Mouse (Mus musculus): ENCODE measurements around the gene Ell.
A peak's percentile ranks its signal among the peaks of the same experiment; 100 is the strongest.

Gene Ell

DNA sequence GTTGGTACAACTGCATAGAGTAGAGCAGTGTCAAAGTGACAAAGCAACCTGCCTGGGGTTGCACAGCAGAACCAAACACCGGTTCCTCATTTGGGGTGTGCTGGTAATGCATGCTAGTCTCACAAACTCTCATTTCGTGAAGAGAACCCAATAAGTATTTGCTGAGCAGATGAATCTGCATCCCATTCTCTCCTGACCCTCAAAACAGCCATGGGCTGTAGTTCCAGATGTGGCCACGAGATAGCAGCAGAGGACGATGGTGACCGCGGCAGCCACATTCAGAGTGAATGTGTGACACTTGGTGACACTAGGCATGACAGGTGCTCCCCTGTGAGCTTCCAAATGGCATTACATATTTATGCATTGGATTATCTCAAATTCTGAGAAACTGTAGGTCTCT lies 72.6 kb downstream of the Ell start:
- peak; percentile 86 for DNase-seq (ENCODE audit: low read depth, low spot score)

DNA sequence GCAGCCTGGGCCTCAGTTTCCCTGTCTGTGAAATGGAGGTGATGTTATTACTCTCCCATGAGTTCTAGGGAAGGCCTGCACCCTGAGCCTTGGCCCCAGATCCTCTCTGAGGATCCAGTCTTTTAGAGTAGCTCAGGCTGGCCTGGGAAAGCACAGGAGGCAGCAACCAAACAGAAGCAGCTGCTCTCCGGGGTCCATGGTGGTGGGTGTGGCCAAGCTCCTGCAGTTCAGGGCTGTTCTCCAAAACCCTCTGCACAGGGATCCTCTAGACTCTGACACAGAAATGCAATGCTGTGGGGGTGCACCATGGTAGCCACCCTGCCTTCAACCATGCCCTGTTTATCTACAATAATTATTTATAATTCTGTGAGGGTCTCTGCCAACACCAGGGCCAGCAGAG lies 74.5 kb downstream of the Ell start:
- no peak for DNase-seq (ENCODE audit: low read depth, low spot score)

DNA sequence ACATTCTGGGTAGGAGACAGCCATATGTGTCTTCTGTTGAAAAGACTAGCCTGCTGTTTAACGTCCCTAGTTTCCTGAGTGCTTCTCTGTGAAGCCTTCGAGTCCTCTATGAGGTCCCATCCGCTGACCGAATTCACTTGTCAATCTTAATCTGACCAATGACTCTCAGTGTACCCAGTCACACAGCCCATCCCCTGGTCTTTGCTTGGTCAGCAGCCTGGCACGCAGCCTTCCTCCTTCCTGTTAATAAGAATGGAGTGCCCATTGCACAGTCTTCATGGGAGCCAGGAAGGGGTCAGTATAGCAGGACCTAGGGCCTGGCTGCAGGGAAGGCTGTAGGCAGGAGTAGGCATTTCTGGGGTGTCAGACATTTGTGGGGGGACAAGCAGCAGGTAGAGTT lies 75.2 kb downstream of the Ell start:
- DNase-seq (ENCODE audit: low read depth, low spot score), result no peak

DNA sequence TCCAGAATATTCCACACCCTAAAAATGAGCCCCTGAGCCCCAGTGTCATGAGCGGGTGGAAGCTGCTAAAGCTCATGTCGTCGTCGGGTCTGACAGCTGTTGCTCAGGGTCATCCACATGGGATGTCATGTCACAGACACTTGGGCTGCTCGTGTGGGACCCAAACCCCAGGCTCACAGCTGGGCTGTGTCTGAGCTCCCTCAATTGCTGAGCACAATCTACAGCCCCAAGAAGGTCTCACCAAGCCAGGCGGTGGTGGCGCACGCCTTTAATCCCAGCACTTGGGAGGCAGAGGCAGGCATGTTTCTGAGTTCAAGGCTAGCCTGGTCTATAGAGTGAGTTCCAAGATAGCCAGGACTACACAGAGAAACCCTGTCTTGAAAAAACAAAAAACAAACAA lies 76.0 kb downstream of the Ell start:
- DNase-seq (ENCODE audit: low read depth, low spot score), result no peak

DNA sequence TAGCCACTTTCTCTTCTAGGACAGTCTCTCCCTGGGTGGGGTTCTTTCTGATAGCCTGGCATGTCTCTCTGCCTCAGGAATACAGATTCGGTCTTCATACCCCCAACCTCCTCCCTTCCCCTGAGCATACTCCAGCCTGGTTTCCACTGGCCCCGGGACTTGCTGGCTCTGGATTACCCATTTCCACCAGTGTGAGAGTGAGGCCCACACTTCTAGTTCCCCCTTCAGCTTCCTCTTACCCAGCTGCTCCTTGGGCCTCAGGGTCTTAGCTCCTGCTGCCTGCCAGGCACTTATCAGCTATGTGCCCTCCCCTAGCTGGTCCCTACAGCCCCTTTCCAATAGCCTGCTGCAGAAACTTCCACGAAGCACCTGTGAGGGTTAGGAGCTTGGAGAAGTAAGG lies 76.6 kb downstream of the Ell start, which contains the start of gene Lrrc25:
Gene Lrrc25, plus strand, starts transcription at position 262 of the 400 bp plus-strand sequence.
- no peak for DNase-seq (ENCODE audit: low read depth, low spot score)

DNA sequence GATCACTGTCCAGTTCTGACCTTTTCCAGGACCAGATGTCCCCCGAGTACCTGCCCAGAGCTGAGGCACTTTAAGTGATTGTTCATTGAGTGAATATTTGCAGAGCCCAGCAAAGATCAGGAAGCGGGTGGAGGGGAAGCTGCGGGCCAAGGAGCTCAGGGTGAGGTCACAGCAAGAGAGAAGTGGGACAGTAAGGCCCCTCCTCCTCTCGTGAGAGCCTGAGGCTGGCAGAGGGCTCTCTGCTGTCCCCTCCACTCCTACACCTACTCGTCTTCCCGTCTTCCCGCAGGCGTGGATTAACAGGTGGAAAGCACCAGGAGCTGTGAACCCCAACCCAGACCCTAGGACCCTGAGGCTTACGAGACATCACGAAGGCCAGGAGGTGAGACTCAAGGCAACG lies 77.4 kb downstream of the Ell start:
- DNase-seq (ENCODE audit: low read depth, low spot score), result no peak

DNA sequence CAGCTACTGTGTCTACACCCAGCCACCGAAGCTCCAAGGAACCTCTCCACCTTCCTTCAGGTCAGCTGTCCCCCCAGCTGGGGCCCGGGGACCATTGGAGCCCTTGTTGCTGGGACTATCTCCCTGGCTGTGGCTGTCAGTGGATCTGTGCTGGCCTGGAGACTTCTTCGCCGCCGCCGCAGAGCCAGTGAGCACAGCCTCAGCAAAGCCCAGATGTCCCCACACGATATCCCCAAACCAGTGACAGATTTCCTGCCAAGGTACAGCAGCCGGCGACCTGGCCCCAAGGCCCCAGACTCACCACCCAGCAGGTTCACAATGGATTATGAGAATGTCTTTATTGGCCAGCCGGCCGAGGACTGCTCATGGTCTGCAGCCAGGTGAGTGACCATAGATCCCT lies 78.7 kb downstream of the Ell start:
- no peak for DNase-seq (ENCODE audit: low read depth, low spot score)

DNA sequence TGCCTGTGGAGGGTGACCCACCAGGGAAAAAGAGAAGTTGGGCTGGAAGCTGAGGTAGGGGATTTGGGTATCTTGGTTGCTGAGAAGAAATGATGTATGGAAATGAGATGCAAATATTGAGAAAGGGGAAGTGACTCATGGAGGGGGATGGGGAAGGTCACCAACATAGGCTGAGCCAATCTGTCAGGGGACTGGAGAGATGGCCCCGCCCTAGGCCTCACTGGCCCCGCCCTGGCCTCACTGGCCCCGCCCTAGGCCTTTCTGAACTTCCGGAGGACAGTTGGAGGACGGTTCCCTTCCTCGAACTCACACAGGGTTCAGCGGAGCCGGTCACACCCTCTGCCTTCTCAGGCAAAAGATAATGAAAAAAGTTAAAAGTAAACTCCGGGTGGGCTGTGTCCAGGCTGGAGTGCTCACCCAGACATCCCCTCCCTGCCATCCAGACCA lies 79.7 kb downstream of the Ell start:
- no peak for DNase-seq (ENCODE audit: low read depth, low spot score)

DNA sequence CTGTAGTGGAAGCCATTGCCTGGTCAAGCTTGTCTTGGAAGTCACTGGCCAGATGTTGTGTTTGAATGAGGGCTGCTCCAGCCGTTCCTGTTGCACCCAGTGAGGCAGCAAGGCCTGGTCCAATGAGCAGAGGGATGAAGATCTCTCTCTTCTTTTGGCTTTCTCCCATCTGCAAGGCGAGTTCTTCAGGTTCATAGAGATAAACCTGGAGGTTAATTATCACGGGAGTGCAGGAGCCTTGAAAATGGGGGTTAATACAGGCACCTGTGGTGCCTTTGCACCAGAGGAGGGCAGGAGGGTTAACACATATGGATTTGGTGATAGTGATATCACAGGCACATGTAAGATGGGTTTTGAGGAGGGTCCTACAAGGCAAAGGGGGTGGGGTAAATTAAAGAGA lies 83.0 kb downstream of the Ell start:
- DNase-seq (ENCODE audit: low read depth, low spot score), result no peak

DNA sequence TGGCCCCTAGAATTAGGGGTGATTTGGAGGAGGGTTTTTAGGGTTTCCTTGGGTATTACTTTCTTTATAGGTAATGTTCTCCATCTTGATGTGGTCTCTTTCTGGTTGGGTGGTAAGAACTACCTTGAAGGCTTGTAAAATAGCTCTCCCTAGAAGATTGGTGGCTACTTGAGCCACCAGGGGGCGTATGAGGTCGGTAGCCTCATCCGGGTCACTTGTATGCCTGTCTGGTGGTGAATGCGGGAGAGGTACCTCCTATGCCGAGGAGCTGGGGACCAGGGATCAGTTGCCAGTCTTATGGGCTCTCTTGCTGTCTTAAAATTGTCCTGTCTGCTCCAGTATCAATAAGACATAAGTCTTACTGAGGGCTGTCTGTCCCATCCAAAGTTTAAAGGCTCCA lies 85.8 kb downstream of the Ell start:
- no peak for DNase-seq (ENCODE audit: low read depth, low spot score)

DNA sequence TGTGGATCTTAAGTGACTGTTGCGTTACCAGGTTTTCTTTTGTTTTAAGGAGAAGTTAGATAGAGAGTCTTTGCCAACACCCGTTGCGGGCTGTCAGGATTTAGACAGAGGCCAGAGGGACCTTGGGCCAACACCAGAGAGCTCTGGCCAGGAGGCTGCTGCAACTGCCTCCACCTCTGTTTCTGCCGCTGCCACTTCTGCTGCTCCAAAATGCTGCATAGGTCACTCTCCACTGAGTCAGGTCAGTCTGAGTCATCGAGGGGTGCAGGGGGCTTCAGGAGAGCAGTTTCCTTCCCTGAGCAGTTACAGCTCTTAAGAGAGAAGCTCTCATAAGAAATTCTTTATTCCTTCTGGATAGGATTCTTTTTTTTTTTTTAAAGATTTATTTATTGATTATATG lies 87.8 kb downstream of the Ell start:
- DNase-seq (ENCODE audit: low read depth, low spot score), result no peak

DNA sequence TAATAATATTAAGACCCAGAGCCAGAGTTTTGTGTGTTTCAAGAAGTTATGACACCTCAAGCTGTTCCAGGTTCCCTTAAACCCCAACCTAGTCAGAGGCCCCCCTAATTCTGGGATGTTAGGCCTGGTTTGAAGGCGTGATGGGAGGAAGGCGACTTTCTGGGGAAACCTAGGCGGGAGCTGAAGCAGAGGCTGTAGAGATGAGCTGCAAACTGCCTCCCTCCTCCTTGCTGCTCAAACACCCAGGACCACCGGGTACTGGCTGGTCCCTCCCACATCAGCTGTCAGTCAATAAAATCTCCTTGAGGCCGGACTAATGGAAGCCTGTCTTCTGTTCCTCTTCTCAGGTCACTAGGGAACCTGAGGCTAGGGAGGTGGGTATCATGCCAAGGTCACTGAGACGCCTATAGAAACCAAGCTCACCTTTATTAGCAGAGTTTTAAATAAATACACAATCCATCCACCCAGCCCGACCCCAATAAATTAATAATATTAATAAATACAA lies 89.8 kb downstream of the Ell start:
- no peak for DNase-seq (ENCODE audit: low read depth, low spot score)

DNA sequence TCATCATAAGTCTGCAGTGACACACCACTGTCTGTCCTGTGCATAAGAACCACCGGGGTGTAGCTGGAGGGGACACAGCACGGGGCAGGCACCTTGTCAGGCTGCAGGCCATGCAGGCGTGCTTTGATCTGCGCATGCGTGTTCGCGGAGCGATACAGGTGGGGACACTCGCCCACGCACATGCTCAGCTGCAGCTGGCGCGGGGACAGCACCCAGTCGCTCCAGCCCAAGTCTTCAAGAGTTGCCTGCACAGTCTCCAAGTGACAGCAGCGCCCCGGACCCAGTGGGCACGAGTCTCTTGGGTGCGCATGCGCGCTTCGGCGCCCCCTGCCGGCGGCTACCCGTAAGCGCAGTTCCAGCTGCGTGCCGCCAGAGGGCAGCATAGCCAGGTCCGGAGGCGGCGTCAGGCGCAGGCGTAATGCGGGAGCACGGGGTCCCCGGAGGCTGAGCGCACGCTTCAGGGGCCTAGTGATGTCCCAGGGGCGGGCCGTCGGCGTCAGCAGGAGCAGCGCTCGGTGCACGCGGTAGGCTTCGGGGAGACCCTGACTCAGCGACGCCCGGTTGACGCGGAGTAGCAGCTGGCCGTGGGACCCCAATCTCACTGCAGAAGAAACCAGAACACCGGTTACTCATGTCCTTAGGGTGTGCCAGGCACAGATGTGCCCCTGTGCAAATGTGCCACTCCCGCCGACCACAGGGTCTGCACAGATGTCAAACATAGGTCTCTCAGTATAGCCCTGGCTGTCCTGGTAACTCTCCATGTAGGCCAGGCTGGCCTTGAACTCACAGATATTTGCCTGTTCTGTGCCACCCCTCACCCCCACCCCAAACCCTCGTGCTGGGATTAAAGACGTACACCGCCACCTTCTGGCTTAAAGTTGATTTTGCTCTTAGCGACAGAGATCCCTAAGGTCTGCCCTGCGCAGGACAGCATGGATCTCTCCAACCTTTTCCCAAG lies 90.6 kb downstream of the Ell start:
- DNase-seq (ENCODE audit: low read depth, low spot score), result peak; percentile 94

DNA sequence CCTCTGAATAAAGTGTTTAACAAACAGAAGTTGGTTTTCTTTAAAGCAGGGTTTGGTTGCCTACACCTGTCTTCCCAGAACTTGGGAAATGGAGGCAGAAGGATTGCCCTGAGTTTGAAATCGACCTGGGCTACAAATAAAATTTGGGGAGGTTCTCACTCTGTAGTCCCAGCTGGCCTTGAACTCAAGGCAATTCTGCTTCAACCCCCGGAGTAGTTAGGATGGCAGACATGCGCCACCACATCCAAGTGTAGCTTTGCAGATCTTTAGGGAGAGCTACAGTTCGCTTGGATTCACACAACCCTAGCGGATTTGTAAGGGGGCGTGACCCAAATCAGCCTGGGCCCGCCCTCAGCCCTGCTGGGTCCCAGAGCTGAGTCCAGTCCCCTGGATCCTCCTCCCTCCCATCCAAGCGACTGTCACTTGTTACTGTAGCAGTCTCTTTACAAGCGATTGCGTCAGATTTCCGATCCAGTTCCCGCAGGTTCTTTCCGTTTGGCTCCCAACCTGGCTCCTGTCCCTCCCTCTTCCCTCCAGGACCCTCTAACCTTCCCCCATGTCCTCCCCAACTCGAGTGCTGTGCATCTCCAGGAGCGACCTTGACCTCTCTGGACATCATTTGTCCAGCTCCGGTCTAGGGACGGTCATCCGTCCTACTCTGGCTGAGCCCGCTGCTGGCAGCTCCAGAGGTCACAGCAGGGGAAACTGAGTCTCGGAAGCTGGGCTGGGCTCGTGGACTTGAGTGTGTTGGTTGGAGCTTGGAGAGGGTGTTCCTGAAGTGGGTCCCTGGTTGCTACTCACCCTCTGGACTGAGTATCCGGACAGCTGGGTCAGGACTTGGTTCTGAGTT lies 91.5 kb downstream of the Ell start:
- DNase-seq (ENCODE audit: low read depth, low spot score), result peak; percentile 66

DNA sequence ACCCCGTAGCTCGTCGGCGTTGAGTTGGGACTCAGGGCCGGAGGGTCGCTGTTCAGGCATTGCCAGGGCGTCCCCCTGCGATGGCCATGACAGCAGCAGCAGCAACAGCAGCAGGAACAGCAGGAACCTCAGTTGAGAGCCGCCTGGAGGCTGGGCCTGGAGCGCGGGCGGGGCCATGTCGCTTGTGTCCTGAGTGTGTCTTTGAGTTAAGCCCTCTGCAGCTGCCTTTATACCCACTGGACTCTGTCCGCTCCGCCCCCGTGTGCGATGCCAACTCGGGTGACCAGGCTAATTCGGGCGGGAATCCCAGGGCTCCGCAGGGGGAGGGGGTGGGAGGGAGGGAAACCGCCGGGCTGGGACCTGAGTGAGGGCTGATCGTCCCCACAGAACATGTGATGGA lies 92.2 kb downstream of the Ell start:
- DNase-seq (ENCODE audit: low read depth, low spot score), result no peak

DNA sequence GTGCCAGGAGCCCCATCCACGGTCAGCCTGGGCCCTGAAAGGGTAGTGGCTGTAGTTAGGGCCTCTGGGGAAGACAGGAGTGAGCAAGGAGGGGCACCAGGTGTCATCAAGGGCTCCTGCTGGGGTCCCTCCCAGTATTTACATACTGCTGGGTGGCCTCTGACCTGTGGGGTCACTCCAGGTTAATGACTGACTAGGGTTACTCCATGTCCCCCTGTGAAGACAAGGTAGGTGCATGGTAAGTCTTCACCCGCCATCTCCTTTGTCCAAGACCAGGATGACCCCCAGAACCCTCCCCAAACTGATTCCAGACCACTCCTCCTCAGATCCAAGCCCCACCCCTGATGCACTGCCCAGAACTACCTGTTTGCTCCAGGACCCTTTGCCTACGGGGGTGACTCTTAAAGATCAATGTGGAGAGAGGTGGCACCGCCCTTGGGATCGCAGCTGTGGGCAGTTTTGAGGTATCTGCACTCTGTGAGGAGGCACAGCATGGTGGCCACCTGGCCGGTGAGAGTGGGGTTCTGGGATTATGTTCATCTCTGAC lies 93.2 kb downstream of the Ell start, which contains the start of gene Gdf15:
Gene Gdf15, minus strand, starts transcription at position 111 of the 547 bp plus-strand sequence.
- no peak for DNase-seq (ENCODE audit: low read depth, low spot score)

DNA sequence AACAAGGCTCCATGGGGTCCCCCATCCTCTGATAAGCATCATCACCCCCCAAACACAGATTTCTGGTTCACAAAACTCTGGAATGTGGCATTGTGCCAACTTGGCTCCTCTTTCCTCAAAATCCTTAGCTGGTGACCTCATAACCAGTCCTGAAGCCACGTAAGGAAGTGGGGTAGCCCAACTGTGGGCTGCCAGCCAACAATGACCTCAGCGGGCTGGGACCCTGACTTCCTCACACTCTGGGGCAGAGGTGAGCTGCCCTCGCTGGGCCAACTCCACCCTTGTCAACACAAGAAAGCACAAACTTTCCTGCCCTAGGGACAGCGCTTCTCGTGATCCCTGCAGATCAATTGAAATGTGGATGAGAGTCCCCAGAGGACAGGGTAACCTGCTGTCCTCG lies 94.8 kb downstream of the Ell start:
- DNase-seq (ENCODE audit: low read depth, low spot score), result no peak

DNA sequence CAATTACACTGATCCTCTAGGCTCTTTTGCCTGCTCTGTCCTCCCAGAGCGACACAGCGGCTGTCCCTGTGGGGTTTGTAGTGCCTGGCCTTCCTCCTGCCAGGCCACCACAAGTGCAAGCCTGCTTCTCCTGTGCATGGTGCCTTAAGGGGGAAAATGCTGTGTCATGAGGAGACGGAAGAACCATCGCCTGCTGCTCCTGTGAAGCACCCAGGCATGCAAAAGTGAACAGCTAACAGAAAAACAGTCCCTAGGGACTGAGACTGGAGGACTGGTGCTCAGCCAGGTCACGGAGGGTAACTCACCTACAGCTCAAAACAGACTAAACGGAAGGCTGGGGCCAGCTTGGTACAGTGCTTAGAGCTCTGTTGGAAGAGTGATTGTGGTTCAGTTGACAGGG lies 96.3 kb downstream of the Ell start:
- DNase-seq (ENCODE audit: low read depth, low spot score), result no peak

DNA sequence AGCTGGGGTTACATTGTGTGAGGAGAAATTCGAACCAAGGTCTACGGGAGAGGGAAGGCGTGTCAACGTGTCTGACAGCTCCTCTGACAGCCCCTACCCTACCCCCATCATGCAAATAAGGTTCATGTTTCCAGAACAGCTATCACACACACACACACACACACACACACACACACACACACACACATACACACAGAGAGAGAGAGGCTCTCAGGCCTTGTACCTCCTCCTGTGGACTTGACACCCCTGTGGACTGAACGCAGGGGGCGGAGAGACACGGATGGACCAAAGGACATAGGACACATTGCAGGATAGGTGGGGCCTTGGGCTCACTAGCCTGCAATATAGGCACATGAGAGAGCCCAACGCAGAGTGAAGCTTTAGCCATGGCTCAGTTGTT lies 97.6 kb downstream of the Ell start:
- no peak for DNase-seq (ENCODE audit: low read depth, low spot score)

DNA sequence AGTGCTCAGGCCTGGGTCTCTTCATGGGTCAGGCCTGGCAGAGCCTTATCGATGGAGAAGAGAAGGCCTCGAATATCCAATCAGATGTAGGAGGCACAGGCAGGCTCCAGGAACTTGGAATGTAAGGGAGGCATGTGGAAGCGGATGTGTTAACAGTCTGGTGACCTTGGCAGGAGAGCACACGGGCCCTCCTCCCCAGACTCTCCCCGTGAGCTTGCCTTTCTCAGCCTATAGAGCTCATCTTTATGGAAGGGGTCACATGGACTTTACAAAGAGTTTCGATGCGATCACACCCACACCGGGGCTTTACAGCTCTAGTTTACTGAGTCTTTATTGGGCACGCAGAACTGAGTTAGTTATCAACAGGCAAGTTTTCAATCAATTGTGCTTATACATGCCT lies 99.5 kb downstream of the Ell start:
- no peak for DNase-seq (ENCODE audit: low read depth, low spot score)
